Mouse (Mus musculus): Measurements from ENCODE around the gene Acsl6. TPM values are rescaled to one million over a fixed set of nuclear protein-coding genes. Genes with fewer than 3 reads are reported as not detected.
"Not testable (repeated sequence)": the region's sequence is repeated elsewhere in the genome, so short reads cannot be mapped to it uniquely, and the experiment has no call there.

The Acsl6 gene
- polyA plus RNA-seq, 1 experiment from 2014 or later: 22.4 TPM

DNA sequence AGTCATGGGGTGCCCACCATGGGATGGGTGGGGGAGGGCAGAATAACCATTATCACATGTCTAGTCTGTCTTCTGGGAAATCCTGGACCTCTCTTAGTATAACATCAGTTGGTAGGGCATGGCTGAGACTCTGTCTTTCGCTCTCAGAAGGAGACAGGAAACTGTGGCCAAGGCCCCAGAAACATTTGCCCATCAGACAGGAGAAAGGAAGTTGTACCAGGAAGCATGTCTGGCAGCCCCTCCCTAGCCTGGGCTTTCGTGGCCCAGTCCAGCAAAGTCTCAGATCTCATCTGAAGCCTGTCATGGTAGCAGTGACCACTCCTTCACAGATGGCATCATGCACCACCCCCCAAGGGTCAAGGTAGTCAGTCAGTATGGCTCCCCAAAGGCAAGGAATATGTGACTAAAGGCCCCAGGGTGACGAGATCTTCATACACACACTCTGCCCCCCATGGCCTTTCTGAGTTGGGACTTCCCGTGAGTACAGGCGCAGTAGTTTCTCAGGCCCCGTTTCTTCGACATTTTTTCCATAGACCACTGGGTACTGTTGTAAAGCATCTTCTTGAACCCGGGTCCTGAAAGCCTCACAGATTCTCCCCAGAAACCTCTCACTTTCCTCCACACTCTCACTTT, 15.7 kb upstream of the Acsl6 start:
- no peaks in the 10 kb centered on the region for H3K36me3 ChIP-seq (ENCODE audit: control insufficient read depth, insufficient read depth, low read length)
- 91% methylated on average over 8 of the region's 8 CpGs for WGBS
- no peak overlapping the region for H3K4me3 ChIP-seq (ENCODE audit: low read depth, low read length)
- no peak for ATAC-seq (ENCODE audit: low FRiP score)
- no peak overlapping the region for H3K9ac ChIP-seq (ENCODE audit: low read length)
- no peaks in the 10 kb centered on the region for H3K4me1 ChIP-seq (ENCODE audit: control insufficient read depth, insufficient read depth, low read length)
- no peaks in the 10 kb centered on the region for H3K9me3 ChIP-seq (ENCODE audit: control insufficient read depth, low read length)
- H3K4me2 ChIP-seq: no peak overlapping the region
- DNase-seq (ENCODE audit: low spot score, missing footprints): no peak
- H3K27me3 ChIP-seq (ENCODE audit: control insufficient read depth, insufficient read depth, low read length): no peaks in the 10 kb centered on the region
- H3K27ac ChIP-seq (ENCODE audit: low read depth, low read length): no peak overlapping the region

DNA sequence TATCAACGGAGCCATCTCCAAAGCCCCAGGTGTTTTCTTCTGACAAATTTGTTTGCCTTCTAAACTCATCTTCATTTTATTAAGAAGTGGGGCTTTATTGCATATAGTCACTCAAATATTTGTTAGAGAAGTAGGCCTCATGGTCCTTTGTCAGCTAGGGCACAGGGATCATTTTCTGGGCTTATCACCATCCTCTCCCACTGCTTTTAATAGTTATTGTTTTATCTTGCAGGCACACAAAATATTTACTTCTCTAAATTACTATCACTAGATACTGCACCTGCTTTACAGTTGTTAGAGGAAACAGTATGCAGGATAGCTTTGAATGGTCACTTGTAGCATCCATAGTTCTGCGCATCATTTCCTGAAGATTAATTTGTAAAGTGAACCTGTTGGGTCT, 11.4 kb upstream of the Acsl6 start:
- Histone ChIP-seq H3K4me1 (ENCODE audit: control insufficient read depth, insufficient read depth, low read length) (no peaks in the 10 kb centered on the region), H3K4me2 (no peak overlapping the region), H3K27ac (ENCODE audit: low read depth, low read length) (no peak overlapping the region), H3K4me3 (ENCODE audit: low read depth, low read length) (no peak overlapping the region), H3K9ac (ENCODE audit: low read length) (no peak overlapping the region), H3K36me3 (ENCODE audit: control insufficient read depth, insufficient read depth, low read length) (no peaks in the 10 kb centered on the region), H3K9me3 (ENCODE audit: control insufficient read depth, low read length) (no peaks in the 10 kb centered on the region), H3K27me3 (ENCODE audit: control insufficient read depth, insufficient read depth, low read length) (no peaks in the 10 kb centered on the region)
- no peak for ATAC-seq (ENCODE audit: low FRiP score)
- DNase-seq (ENCODE audit: low spot score, missing footprints): no peak
- 87% methylated on average over 2 of the region's 2 CpGs for WGBS

DNA sequence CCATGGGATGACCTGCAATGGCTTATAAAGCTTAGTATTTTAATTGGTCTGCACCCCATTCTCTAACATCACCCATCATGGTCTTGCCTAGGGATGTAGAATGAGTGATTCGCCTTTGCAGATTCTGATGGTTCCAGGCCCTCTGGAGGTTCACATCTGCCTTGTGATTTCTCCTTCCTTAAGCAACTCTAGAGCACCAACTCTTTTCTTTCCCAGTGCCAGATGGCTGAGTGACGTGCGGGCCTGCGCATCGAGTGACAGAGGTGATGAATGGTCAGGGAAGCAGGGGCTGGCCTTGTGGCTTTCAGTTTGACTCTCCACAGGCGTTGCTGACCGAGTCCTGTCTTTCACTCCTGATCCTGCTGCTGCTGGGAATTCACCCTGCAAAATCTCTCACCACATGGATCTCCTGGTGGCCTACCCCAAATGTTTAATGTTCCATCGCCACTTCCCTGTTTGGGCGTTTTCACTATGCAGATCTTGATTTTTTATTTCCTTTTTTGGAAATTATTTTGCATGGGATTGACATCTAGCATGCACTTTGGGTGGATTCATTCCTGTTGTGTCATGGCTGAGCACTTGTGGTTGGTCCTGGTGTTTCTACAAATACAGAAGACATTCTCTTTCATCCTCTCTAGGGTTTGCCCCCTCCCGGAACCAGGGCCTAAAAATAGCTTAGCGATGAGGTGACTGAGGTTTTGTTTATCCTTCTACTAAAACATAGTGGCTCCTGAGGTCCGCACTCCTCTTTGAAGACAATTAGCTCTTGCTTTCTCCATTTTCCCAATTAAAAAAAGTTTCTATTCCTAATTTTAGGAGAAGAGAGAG, 9.4 kb upstream of the Acsl6 start:
- DNase-seq (ENCODE audit: low spot score, missing footprints): no peak
- H3K4me1 ChIP-seq (ENCODE audit: control insufficient read depth, insufficient read depth, low read length): no peaks in the 10 kb centered on the region
- WGBS: 81% methylated on average over 12 of the region's 12 CpGs
- no peak overlapping the region for H3K9ac ChIP-seq (ENCODE audit: low read length)
- H3K4me2 ChIP-seq: no peak overlapping the region
- H3K27me3 ChIP-seq (ENCODE audit: control insufficient read depth, insufficient read depth, low read length): no peaks in the 10 kb centered on the region
- no peak for ATAC-seq (ENCODE audit: low FRiP score)
- no peaks in the 10 kb centered on the region for H3K9me3 ChIP-seq (ENCODE audit: control insufficient read depth, low read length)
- H3K27ac ChIP-seq (ENCODE audit: low read depth, low read length): no peak overlapping the region
- no peaks in the 10 kb centered on the region for H3K36me3 ChIP-seq (ENCODE audit: control insufficient read depth, insufficient read depth, low read length)
- no peak overlapping the region for H3K4me3 ChIP-seq (ENCODE audit: low read depth, low read length)

DNA sequence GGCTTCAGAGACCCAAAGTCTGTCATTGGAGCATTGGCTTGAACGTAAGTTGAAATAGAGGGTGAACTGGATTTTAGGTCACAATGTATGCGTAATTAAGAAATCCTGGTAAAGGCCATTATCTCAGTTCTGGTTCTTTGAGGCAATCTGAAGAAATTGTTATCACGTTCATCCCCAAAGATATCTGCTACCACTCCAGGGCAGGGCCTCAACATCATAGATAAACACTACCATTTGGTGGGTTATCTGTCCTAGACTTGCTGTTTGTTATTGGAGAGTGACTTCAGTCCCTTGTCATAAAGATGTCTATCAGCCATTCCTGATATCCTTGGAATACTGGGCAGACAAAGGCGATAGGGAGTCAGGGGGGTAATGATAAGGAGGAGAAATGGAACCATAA, 7.6 kb upstream of the Acsl6 start:
- Histone ChIP-seq H3K4me2 (no peak overlapping the region), H3K9me3 (ENCODE audit: control insufficient read depth, low read length) (no peaks in the 10 kb centered on the region), H3K4me1 (ENCODE audit: control insufficient read depth, insufficient read depth, low read length) (no peaks in the 10 kb centered on the region), H3K27ac (ENCODE audit: low read depth, low read length) (no peak overlapping the region), H3K9ac (ENCODE audit: low read length) (no peak overlapping the region), H3K4me3 (ENCODE audit: low read depth, low read length) (no peak overlapping the region), H3K27me3 (ENCODE audit: control insufficient read depth, insufficient read depth, low read length) (no peaks in the 10 kb centered on the region), H3K36me3 (ENCODE audit: control insufficient read depth, insufficient read depth, low read length) (no peaks in the 10 kb centered on the region)
- WGBS: 84% methylated on average over 4 of the region's 4 CpGs
- ATAC-seq (ENCODE audit: low FRiP score) (no peak), DNase-seq (ENCODE audit: low spot score, missing footprints) (no peak)

DNA sequence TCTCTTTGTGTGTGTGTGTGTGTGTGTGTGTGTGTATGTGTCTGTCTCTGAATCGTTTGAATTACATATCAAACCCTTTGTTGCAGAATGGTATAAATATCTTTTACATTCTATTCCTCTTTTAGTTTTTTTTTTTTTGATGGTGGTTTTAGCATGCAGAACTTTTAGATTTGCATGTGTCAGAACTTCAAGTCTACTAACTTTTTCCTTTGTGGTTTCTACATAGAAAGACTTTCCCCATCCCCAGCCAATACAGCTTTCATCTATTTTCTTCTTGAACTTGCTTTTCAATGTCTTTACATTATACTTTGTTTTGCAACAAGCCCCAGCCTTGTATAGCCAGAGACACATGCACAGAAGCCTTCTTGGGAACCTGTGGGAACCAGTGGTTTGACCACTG, 6.9 kb upstream of the Acsl6 start:
- no peaks in the 10 kb centered on the region for H3K9me3 ChIP-seq (ENCODE audit: control insufficient read depth, low read length)
- H3K4me1 ChIP-seq (ENCODE audit: control insufficient read depth, insufficient read depth, low read length): no peaks in the 10 kb centered on the region
- ATAC-seq (ENCODE audit: low FRiP score) (no peak), DNase-seq (ENCODE audit: low spot score, missing footprints) (no peak)
- H3K27ac ChIP-seq (ENCODE audit: low read depth, low read length): no peak overlapping the region
- no peak overlapping the region for H3K4me2 ChIP-seq
- no peaks in the 10 kb centered on the region for H3K27me3 ChIP-seq (ENCODE audit: control insufficient read depth, insufficient read depth, low read length)
- 88% methylated on average over 1 of the region's 1 CpGs for WGBS
- no peaks in the 10 kb centered on the region for H3K36me3 ChIP-seq (ENCODE audit: control insufficient read depth, insufficient read depth, low read length)
- H3K9ac ChIP-seq (ENCODE audit: low read length): no peak overlapping the region
- no peak overlapping the region for H3K4me3 ChIP-seq (ENCODE audit: low read depth, low read length)

DNA sequence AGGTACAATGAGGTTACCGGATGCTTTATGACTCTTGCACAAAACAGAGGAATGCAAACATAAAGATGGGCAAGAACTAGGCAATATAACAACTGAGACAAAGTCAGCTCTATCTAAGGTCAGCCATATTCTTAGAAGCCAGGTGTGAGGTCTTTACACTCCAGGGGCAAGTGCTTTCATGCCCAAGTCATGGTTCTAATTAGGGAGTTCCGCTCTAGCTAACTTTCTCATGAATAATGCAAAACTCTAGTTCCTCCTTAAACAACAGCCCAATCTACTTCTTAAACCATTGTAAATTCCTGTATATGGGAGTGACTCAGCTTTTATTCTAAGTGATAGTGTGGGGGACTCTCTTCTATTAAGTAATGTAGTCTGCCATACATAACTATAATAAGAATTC, 6.1 kb upstream of the Acsl6 start:
- H3K27ac ChIP-seq (ENCODE audit: low read depth, low read length); ATAC-seq (ENCODE audit: low FRiP score); H3K4me2 ChIP-seq; H3K4me1 ChIP-seq (ENCODE audit: control insufficient read depth, insufficient read depth, low read length); DNase-seq (ENCODE audit: low spot score, missing footprints); H3K9me3 ChIP-seq (ENCODE audit: control insufficient read depth, low read length); H3K36me3 ChIP-seq (ENCODE audit: control insufficient read depth, insufficient read depth, low read length); H3K4me3 ChIP-seq (ENCODE audit: low read depth, low read length); H3K9ac ChIP-seq (ENCODE audit: low read length); H3K27me3 ChIP-seq (ENCODE audit: control insufficient read depth, insufficient read depth, low read length): not testable (repeated sequence)
- WGBS: 92% methylated on average over 2 of the region's 2 CpGs

DNA sequence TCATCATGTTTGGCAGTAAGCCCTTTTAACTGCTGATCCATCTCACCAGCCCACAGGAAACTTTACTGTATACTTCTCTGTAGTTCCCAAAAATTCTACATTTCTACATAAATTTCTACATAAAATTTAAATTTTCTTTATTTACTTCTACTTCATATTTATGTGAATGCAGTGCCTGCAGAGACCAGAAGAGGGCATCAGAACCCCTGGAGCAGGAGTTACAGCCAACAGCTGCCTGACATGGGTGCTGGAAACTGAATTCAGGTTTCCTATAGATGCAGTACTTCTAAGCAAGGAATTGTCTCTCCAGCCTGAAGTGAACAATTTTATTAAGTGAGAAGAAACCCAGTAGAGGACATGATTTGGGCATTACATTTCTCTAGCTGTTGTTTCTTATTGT, 4.8 kb upstream of the Acsl6 start:
- DNase-seq (ENCODE audit: low spot score, missing footprints): no peak
- Histone ChIP-seq H3K27me3 (ENCODE audit: control insufficient read depth, insufficient read depth, low read length) (no peaks in the 10 kb centered on the region), H3K9ac (ENCODE audit: low read length) (no peak overlapping the region), H3K4me1 (ENCODE audit: control insufficient read depth, insufficient read depth, low read length) (no peaks in the 10 kb centered on the region), H3K27ac (ENCODE audit: low read depth, low read length) (no peak overlapping the region), H3K4me2 (no peak overlapping the region), H3K36me3 (ENCODE audit: control insufficient read depth, insufficient read depth, low read length) (no peaks in the 10 kb centered on the region), H3K9me3 (ENCODE audit: control insufficient read depth, low read length) (no peaks in the 10 kb centered on the region), H3K4me3 (ENCODE audit: low read depth, low read length) (no peak overlapping the region)
- no peak for ATAC-seq (ENCODE audit: low FRiP score)

DNA sequence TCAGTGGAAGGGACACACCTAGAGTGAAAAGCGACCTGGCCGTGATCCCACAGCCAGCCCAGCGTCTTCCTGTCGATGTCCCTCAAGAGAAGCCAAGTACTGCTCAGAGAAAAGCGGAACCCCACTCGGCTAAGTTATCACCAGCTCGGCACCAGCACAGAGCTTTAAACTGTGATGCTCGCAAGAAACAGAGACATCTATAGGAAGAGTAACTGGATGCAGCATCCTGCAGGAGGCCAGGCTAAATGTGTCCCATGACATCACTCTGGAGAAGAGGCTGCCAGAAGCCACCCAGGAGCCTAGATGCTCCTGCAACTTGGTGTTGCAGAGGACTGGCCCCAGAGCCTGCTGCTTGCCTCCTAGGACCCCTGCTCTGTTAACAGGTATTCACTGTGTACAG, 1.6 kb upstream of the Acsl6 start:
- H3K4me2 ChIP-seq: no peak overlapping the region
- ATAC-seq (ENCODE audit: low FRiP score) (no peak), DNase-seq (ENCODE audit: low spot score, missing footprints) (peak; percentile 54)
- no peaks in the 10 kb centered on the region for H3K27me3 ChIP-seq (ENCODE audit: control insufficient read depth, insufficient read depth, low read length)
- no peaks in the 10 kb centered on the region for H3K9me3 ChIP-seq (ENCODE audit: control insufficient read depth, low read length)
- no peak overlapping the region for H3K27ac ChIP-seq (ENCODE audit: low read depth, low read length)
- peaks cover 19% of the 10 kb centered on the region for H3K4me1 ChIP-seq (ENCODE audit: control insufficient read depth, insufficient read depth, low read length)
- H3K4me3 ChIP-seq (ENCODE audit: low read depth, low read length): no peak overlapping the region
- WGBS: 89% methylated on average over 8 of the region's 8 CpGs
- H3K36me3 ChIP-seq (ENCODE audit: control insufficient read depth, insufficient read depth, low read length): no peaks in the 10 kb centered on the region
- H3K9ac ChIP-seq (ENCODE audit: low read length): no peak overlapping the region

DNA sequence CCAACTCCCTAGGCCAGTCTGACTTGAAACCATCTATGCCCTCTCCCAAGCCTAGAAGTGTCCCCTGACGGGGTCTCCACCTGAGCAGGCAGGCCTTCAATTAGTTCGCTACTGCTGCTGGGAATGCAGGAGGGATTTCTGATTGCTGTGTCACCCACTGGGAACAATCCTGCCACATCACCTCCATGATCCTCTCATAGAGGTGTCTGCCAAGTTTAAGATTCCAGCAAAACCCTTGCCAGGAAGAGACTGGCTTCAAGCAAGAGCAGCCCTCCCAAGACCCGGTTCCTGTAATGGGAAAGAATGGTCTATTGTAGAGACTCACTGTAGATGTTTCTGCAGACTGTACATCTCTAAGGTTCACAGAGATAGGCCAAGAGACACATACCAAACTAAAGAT, 992 bp upstream of the Acsl6 start:
- ATAC-seq (ENCODE audit: low FRiP score): no peak
- Histone ChIP-seq H3K27ac (ENCODE audit: low read depth, low read length) (no peak overlapping the region), H3K9me3 (ENCODE audit: control insufficient read depth, low read length) (no peaks in the 10 kb centered on the region), H3K4me3 (ENCODE audit: low read depth, low read length) (no peak overlapping the region), H3K9ac (ENCODE audit: low read length) (no peak overlapping the region), H3K36me3 (ENCODE audit: control insufficient read depth, insufficient read depth, low read length) (no peaks in the 10 kb centered on the region), H3K4me2 (no peak overlapping the region), H3K4me1 (ENCODE audit: control insufficient read depth, insufficient read depth, low read length) (peaks cover 19% of the 10 kb centered on the region), H3K27me3 (ENCODE audit: control insufficient read depth, insufficient read depth, low read length) (no peaks in the 10 kb centered on the region)
- WGBS: 90% methylated on average over 3 of the region's 3 CpGs
- peak; percentile 49 for DNase-seq (ENCODE audit: low spot score, missing footprints)
